Mouse (Mus musculus) fat pad, adult 2 months (tissue): ENCODE measurements around the gene Sfi1.
"Not testable (repeated sequence)": the region's sequence is repeated elsewhere in the genome, so short reads cannot be mapped to it uniquely, and the experiment has no call there.

Experiments
- DNase-seq: peaks from one replicate; pipeline ENCODE4 v3.0.0-alpha.2; 2011; ENCODE audit warnings: low read depth, low spot score; ENCODE audit errors: extremely low read depth

Sfi1 gene

DNA sequence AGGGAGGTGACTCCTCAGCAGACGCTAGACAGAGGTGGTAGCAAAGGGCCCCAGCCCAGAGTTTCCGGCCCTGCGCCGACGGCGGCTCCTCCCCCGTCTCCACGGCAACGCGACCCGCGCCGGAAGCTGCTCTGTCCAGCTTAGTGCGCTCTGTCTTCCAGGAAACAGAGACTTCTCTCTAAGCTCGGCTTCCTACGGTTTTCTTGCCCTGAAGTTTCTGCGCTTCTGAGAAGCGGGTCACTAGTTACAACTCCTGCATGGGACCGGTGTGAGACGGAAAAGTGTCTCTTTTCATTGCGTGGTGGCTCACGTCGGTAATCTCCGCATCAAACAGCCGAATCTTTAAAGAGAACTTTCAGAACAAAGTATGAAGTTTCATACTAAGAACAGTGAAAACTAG, at the start of gene Sfi1:
Gene Sfi1 (minus strand): TSS at position 101 of the 400 bp plus-strand sequence.
- no peak for DNase-seq

DNA sequence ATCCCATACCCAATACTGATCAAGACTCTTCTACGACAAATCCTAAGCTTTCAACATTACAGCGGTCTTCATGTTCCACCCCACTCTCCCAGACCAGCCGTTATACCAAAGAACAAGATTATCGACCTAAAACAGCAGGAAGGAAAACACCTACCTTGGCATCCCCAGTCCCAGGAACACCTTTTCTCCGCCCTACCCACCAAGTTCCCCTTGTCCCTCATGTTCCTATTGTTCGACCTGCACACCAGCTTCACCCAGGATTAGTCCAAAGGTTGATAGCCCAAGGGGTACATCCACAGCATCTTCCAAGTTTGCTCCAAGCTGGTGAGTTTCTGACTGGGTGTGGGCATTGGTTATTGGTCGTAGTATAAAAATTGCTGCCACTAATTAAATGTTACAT, 49.1 kb upstream of the Sfi1 start:
- no peak for DNase-seq

DNA sequence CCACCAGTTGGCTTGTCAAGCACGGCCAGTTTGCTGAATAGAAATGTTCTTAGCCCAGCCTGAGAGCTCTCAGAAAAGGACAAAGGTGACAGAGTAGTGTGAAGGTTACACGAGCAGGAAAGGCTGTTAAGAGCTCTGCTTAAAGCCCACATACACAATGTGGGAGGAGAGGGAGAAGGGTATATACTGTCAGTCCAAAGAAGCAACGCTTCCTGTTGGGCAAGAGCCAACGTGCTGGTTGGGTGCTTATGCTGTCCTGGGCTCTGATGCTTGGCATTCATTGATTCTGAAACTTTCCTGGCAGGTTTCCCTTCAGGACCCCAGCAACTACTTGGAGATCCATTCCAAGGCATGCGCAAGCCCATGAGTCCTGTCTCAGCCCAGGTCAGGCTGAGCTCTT, 42.0 kb upstream of the Sfi1 start:
- DNase-seq, result no peak

DNA sequence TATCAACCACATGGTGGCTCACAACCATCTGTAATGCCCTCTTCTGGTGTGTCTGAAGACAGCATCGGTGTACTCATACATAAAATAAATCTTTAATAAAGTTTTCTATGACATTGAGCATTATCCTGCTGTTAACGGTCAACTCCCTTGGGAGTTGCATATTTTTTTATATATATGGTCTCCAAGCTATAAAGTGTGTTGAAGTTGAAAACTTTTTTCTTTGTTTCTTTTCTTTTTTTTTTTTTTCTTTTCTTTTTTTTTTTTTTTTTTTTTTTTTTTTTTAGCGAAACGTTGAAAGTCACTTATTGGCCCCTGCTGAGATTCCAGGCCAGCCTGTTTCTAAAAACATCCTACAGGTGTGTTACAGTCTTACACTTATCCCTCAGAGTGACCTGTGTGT, 40.4 kb upstream of the Sfi1 start:
- DNase-seq, result no peak

DNA sequence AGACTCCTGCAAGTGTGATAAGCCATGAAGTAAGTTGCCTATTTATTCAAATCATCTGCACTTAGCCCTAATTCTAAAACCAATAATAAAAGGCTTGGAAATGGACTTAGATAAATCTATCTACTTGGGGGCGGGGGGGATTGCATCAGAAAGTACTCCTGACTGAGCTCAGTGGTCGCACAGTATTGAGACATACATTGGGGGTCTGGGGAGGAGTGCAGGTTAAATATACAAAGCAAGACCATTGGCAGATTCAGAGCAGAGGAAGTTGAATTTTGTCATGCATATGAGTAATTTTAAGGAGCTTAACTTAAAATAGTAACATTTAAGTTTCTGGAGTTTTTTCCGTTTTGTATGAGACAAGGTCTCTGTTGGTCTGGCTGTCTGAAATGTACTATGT, 39.0 kb upstream of the Sfi1 start:
- DNase-seq, result no peak

DNA sequence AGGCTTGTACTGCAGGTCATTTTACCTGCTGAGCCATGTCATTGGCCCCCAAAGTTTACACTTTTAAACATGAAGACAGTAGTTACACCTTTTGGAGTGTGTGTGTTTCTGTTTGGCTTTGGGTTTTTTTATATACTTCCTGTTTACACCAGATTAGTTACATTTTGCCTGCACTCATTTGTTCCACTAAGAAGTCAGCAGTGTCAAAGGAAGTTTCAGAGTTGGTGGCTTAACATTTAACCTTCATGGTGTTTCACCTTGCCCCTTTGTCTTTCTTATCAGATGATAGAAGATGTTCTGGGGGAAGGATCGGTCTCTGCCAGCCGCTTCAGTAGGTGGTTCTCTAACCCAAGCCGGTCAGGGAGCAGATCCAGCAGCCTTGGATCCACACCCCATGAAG, 33.9 kb upstream of the Sfi1 start:
- DNase-seq, result no peak

DNA sequence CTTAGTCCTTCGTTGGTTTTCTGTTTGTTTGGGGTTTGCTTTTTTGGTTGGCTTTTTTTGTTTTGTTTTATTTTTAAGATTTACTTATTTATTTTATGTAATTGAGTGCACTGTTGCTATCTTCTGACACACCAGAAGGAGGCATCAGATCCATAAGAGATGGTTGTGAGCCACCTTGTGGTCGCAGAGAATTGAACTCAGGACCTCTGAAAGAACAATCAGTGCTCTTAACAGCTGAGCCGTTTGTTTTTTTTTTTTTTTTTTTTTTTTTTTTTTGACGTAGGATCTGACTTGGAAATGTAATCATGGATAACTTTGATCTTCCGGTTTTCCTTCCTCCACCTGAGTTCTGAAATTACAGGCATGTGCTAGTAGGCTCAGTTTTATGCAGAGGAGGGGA, 29.8 kb upstream of the Sfi1 start:
- DNase-seq, result no peak

DNA sequence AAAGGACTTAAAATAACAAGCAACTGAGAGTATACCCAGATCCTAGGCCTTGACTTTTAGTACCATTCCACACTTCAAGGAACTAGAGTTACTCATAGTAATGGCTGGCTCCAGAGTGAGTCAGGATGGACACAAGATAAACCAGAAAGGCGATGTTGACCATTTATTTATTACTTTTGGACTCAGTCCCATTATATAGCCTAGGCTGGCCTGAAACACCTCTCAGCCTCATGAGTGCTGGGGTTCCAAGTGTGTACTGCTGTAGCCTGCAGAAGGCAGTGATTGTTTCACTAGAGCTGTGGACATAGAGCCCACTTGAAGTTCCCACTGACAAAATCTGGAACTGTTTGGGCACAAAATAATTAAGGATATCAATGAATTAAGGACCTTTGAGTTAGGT, 19.3 kb upstream of the Sfi1 start:
- DNase-seq, result no peak

DNA sequence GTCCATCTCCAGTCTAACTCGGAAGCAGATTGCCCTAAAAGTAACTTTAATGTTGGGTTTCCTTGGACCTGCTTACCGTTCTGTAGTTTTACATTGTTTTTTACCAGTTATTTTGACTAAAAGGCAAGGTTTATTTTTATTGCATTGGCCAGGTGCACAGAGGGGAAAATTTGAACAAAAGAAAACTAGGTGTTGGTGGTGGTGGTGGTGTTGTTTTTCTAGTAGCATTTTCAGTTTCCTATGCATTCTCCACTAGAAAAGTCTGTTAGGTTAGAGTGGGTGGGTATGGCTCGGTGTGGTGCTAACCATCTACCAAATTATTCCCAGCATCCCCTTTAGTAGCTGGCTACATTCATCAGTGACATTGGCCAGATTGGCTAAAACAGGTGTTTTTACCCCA, 13.5 kb upstream of the Sfi1 start:
- DNase-seq, result no peak

DNA sequence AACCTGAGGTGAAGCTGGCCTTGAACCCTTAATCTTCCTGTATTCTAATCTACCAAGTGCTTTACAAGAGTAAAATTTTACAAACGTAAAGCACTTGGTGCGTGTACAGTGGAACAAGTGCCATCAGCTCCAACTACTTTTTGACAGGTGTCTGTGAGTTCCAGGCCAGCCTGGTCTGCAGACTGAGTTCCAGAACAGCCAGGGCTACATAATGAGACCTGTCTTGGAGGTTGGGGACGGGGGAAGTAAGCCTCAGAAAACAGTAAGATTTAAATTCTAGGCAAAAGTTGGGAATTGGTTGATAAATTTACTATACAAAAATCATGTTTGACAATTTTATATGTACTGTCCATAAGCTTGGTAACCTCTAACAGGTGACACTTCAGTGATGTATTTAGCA, 11.9 kb upstream of the Sfi1 start:
- DNase-seq, result no peak

DNA sequence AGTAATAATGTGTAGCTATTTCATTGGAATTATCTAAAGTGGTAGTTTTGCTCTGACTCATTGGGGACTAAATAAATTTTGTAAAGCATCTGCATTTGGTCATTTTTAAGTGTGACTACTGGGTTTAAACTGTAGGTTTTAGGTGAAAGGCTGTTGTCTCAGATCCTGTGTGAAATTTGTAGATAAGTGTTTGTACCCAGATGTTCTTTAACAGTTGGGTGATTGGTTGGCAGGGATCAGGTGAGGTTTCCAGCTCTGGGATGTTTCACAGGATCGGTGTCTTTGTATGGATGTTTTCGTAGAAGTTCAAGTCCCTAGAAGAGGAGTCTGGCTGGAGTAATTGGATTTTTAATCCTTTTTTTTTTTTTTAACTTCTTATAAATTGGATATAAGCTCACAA, 10.5 kb upstream of the Sfi1 start:
- no peak for DNase-seq

DNA sequence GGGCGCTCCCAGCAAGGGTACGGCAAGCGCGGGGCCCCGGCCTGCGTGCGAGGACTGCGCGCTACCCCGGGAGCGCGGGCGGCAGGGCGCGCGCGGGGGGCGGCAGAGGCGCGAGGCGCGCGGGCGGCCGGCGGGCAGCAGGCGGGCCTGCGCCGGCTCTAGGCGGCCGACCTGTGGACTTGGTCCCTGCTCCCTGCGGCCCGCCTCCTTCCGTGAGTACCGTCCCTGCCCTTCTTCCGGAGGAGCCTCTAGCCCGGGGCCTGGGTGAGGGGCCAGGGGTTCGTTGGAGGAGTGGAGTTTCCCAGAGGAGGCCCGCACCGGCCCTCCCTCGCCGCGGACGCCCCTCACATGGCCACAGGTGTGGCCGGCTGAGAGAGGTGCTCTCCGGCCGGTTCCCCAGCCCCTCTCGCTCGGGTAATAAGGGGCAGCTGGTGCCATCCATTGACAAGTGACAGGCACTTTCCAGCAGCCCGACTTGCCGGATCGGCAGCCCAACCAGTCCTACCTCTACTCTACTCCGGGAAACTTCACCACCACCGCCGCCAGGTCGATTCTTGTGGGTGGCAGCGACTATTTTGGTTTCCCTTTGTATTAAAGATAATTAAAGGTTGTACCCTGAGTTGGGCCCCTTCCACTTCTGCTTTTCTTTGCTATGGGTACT, 9.6 kb upstream of the Sfi1 start:
- no peak for DNase-seq

DNA sequence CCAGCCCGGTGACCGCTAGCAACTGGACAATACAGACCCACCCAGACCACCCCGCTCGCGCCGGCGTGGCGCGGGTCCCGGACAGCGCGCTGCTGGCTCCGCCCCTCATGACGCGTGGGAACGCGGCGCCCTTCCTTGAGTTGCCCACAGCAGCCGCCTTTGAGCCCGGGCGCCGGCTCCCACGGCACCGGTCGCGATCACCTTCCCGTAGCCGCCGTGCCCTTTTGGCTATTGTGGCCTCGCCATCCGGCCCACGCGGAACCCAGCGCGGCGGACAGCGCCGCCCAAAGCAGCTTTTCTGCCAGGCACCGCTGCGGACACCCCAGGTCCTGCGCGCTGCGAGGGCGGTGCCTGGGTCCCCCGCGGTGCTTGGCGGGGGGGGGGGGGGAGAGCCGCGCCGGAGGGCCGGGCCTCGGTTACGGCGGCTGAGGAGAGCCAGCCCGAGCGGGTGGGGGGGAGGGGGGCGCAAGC, 9.0 kb upstream of the Sfi1 start, which contains the start of gene Eif4enif1:
Gene Eif4enif1 (plus strand): TSS at position 162 of the 471 bp plus-strand sequence.
- no peak for DNase-seq

DNA sequence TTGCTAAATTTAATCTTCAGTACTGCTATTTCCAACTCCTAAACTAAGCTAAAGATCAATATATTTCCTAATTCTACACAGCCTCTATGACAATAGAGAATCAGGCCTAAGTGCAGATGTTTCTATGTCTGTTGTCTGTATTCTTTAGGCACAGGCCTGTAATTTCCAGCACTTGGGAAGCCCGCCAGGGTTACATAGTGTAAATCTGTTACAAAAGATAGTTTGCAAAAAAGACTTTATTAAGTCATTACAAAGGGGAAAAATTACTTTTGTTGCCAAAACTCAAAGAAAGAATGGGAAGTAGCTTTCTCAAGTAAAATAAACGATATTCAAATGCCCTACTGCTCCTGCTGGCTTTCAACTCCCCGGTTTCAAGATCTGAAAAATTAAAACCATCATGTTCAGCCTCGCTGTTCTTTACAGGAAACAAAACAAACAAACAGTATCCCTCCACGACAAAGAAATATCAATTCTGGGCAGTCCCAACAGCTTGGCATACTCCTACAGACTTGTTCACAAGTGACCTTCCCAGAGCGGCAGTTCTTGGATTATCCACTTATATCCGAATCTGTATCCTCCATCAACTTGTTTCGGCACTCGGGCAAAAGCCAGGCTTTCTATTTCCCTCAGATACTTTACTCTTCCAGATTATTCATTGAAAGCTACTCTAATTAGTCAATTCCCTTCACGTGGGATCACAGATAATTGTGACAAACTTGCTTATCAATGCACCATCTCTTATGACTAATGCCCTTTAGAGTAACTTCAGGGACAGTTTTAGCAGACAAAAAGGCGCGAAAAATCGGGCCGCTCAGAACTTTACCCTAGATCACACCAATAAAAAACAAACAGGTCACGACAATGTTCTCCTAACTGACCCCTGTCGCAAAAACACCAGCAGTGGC, 8.3 kb upstream of the Sfi1 start:
- no peak for DNase-seq

DNA sequence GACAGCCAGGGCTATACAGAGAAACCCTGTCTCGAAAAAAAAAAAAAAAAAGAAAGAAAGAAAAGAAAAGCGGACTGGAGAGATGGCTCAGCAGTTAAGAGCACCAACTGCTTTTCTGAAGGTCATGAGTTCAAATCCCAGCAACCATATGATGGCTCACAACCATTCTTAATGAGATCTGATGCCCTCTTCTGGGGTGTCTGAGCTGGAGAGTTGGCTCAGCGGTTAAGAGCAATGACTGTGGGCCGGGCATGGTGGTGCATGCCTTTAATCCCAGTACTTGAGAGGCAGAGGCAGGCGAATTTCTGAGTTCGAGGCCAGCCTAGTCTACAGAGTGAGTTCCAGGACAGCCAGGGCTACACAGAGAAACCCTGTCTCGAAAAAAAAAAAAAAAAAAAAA, 7.4 kb upstream of the Sfi1 start:
- DNase-seq, result not testable (repeated sequence)

DNA sequence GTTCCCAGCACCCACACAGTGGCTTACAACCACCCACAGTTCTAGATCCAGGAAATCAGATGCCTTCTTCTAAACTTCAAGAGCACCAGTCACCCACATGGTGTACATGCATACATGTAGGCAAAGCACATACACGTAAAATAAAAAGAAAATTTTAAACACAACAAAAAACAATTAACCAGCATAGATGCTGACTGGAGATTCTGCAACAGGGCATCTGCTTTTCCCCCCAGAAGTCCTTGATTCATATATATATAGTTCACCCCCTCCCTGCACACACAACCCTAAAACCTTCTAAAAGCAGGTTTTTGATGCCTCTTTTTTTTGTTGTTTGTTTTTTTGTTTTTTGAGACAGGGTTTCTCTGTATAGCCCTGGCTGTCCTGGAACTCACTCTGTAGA, 10.6 kb downstream of the Sfi1 start:
- not testable (repeated sequence) for DNase-seq

DNA sequence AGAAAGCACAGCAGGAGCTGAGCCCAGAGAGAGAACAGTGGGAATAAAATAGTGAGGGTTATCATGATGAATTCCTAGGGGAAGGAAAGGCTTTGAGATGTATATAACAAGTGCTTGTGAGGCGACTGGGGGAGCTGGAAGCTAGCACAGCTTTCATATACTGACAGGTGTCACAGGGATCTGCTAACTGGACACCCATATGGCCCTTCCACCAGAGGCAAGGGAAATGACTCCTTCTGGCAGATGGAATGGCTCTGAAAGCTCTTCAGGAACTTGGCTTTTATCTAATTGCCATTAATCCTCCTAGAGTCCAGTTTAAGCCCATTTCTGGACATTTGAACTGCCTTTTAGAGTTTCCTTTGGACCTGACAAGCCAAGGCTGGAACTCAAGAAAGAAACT, 11.3 kb downstream of the Sfi1 start:
- DNase-seq, result not testable (repeated sequence)

DNA sequence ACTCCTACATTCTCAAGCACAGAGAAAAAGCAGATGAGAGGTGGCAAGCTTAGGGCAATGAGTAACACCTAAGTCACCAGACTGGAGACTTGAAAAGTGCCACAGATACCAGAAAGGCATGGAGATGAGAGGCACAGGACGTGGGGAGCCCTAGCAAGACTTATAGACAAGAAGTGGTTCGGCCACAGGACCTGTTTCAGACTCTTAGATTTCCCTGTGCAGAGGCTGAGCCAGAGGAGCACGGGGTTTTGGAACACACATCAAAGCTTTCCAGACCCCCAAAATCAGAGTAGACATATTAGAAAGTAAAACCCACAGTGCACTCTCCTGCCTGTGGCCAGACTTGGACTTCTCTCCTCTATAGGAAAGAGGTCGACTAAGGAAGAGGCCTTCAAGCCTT, 12.0 kb downstream of the Sfi1 start:
- not testable (repeated sequence) for DNase-seq

DNA sequence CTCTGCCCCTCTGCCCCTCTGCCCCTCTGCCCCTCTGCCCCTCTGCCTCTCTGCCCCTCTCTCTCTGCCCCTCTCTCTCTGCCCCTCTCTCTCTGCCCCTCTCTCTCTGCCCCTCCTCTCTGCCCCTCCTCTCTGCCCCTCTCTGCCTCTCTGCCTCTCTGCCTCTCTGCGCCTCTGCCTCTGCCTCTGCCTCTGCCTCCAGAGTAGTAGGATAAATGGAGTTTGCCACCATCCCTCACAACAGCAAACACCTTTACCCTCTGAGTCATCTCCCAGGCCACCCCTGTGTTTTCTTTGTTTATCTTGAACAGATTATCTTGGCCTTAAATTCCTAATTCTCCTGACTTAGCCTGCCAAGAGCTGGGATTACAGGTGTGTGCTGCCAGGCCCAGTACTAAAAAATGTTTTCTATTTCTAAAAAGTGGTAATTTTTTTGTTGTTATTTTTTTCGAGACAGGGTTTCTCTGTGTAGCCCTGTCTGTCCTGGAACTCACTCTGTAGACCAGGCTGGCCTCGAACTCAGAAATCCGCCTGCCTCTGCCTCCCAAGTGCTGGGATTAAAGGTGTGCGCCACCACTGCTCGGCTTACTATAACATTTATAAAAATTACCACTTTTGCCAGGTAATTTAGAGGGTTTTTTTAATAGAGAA, 12.6 kb downstream of the Sfi1 start:
- DNase-seq, result not testable (repeated sequence)

DNA sequence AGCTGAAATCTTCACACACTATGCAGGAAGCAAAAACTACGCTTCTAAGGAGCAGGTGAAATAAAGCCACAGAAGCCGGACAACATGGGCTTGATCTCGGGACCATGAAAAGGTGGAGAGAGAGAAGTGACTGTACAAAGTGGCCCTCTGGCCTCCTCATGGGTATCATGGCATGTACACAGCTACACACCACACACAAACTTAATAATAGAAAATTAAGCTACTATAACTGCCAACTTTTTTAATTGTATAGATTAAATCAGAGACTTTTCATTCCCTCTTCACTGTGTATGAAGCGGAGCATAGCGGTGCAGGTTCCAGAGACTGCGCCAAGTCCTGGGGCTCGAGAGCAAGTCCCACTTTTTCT, 13.6 kb downstream of the Sfi1 start:
- DNase-seq, result not testable (repeated sequence)

DNA sequence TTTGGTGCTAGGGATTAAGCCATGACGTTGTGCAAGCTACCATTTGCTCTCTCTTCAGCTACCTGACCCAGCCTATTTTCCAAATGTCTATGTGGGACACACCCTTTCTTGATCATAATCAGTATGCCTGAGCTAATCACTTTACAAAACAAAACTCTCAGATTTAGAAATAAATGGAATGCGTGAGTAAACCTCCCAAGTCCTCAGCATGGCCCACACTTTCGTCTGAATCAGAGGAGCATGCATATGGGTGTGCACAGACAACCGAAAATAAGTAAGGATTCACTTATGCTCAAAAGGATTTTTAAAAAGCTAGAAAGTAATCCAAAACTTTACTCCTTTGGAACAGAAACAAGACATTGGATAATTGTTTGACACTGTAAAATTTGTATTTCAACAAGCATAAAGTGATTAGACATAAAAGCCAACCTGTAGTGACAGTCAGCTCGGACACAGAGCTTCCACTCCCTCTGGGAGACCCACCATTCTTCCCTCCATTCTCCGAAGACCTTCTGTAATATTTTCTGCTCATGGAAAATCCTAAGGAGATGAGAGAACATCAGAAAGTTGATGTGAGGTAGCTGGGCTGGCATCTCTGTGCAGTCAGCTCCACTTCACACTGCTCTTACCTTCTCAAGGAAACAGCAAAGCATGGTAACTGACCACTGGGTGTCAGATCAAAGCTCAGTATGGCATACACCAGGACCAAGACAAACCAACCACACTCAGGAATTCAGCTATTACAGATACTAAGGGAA, 14.1 kb downstream of the Sfi1 start:
- not testable (repeated sequence) for DNase-seq
